In genomic region chr11:71914665-71915064, GRCm38 (mm10) we compare ENCODE assay signal across 15 mouse cellular contexts.
"Had no signal": no experiment of that assay in that cellular context is flagged by ENCODE, and none has a peak within 500 bp of the region (broad histone marks: within the 10 kb centered on the region; RNA-seq: fewer than 3 reads in every experiment).

No protein-coding gene starts in this region.

- H3K27ac ChIP-seq: left cerebral cortex, adult 2 months; limb, embryonic 10.5 days; liver, embryonic 12.5 days; macrophage; midbrain, embryonic 15.5 days; neural tube, embryonic 13.5 days had no signal

- H3K4me3 ChIP-seq: left cerebral cortex, adult 2 months; limb, embryonic 10.5 days; liver, embryonic 12.5 days; megakaryocyte, embryonic 14.5 days; midbrain, embryonic 15.5 days; neural tube, embryonic 13.5 days had no signal

- H3K36me3 ChIP-seq: limb, embryonic 10.5 days; liver, embryonic 12.5 days; midbrain, embryonic 15.5 days; neural tube, embryonic 13.5 days had no signal

- H3K4me2 ChIP-seq: liver, embryonic 12.5 days; lung, embryonic 14.5 days; midbrain, embryonic 11.5 days; midbrain, embryonic 15.5 days; neural tube, embryonic 13.5 days had no signal

- ATAC-seq: liver, embryonic 12.5 days; midbrain, embryonic 15.5 days had no signal

- DNase-seq: lung, embryonic 14.5 days; lung, postnatal 14 days; retina, postnatal 1 day; right cerebral cortex, postnatal 4 days; spleen, adult 18-20 months; thymus, adult 18-20 months; thymus, postnatal 14 days had no signal

- H3K4me1 ChIP-seq: liver, embryonic 12.5 days; megakaryocyte, embryonic 14.5 days; midbrain, embryonic 15.5 days; neural tube, embryonic 13.5 days had no signal

- H3K27me3 ChIP-seq: liver, embryonic 12.5 days; megakaryocyte, embryonic 14.5 days; midbrain, embryonic 15.5 days; neural tube, embryonic 13.5 days had no signal

- H3K9me3 ChIP-seq: limb, embryonic 10.5 days; liver, embryonic 12.5 days; megakaryocyte, embryonic 14.5 days; midbrain, embryonic 15.5 days; neural tube, embryonic 13.5 days had no signal

- H3K9ac ChIP-seq: liver, embryonic 12.5 days; lung, embryonic 14.5 days; midbrain, embryonic 15.5 days; neural tube, embryonic 13.5 days had no signal
